25 mouse cellular contexts compared by ENCODE assay signal in genomic region chr12:31228878-31229277, GRCm38 (mm10). TPM values are rescaled to one million over a fixed set of nuclear protein-coding genes. Genes with fewer than 3 reads are reported as not detected.
DNase-seq lines count a peak whose midpoint lies in the region; ATAC-seq lines count a peak whose summit lies in the region.
"Had no signal": no experiment of that assay in that cellular context is flagged by ENCODE, and none has a peak within 500 bp of the region (broad histone marks: within the 10 kb centered on the region; RNA-seq: fewer than 3 reads in every experiment).

No protein-coding gene starts in this region.

- intact Hi-C loops in heart, postnatal 25 days (cut with DNase I) = no loop called here
- intact Hi-C loops in left cerebral cortex, postnatal 14 days (cut with DNase I) = no loop called here

- WGBS in heart, embryonic 11.5 days (ENCODE audit: insufficient replicate concordance) = 31% methylated on average over 7 of the region's 7 CpGs
- WGBS in kidney, embryonic 14.5 days = 34% methylated on average over 7 of the region's 7 CpGs

- H3K27ac ChIP-seq in heart, embryonic 11.5 days (ENCODE audit: low read depth, low read length) = 0 out of 2 replicates have a peak overlapping the region, but pooled peaks have one; percentile 31
- peak overlapping the region; percentile 12; the same call in 1 of the 2 replicates for H3K27ac ChIP-seq in kidney, embryonic 14.5 days (ENCODE audit: low read depth, low read length)
- H3K27ac ChIP-seq: embryonic facial prominence, embryonic 12.5 days; forebrain, embryonic 15.5 days; hindbrain, embryonic 13.5 days; macrophage; midbrain, embryonic 12.5 days had no signal

- no peak overlapping the region for H3K4me3 ChIP-seq in heart, embryonic 11.5 days (ENCODE audit: low read depth, low read length)
- no peak overlapping the region for H3K4me3 ChIP-seq in kidney, embryonic 14.5 days (ENCODE audit: low read length)
- H3K4me3 ChIP-seq: embryonic facial prominence, embryonic 12.5 days; forebrain, embryonic 15.5 days; hindbrain, embryonic 13.5 days; midbrain, embryonic 12.5 days had no signal

- H3K4me2 ChIP-seq in heart, embryonic 11.5 days = no peak overlapping the region
- H3K4me2 ChIP-seq in kidney, embryonic 14.5 days (replicated peaks; ENCODE audit: low read depth, low read length) = no peak overlapping the region
- H3K4me2 ChIP-seq: embryonic facial prominence, embryonic 12.5 days; forebrain, embryonic 15.5 days; hindbrain, embryonic 13.5 days; midbrain, embryonic 12.5 days had no signal

- H3K36me3 ChIP-seq in heart, embryonic 11.5 days (ENCODE audit: control insufficient read depth, insufficient read depth, low read length) = no peaks in the 10 kb centered on the region
- H3K36me3 ChIP-seq in kidney, embryonic 14.5 days (ENCODE audit: control insufficient read depth, insufficient read depth, low read length) = no peaks in the 10 kb centered on the region
- H3K36me3 ChIP-seq: embryonic facial prominence, embryonic 12.5 days; forebrain, embryonic 15.5 days; hindbrain, embryonic 13.5 days; midbrain, embryonic 12.5 days had no signal

- no peak for DNase-seq in heart, postnatal 25 days (ENCODE audit: low spot score)
- no peak for DNase-seq in kidney, adult 18-20 months
- DNase-seq in urinary bladder, postnatal 14 days (ENCODE audit: low spot score) = peak; percentile 41
- no peak for DNase-seq in urinary bladder, postnatal 36 days (ENCODE audit: low spot score in 2 of 2)
- no peak for DNase-seq in left cerebral cortex, postnatal 14 days (ENCODE audit: low spot score in 2 of 2)
- DNase-seq: adrenal gland, postnatal 10 days; cerebellum, adult 11-12 months; cerebellum, postnatal 25 days; gastrocnemius, postnatal 36 days; kidney, adult 2 months; lung, adult 18-20 months; right cerebral cortex, postnatal 25 days; thymus, postnatal 25 days had no signal

- H3K9me3 ChIP-seq in heart, embryonic 11.5 days (replicated peaks; ENCODE audit: control insufficient read depth, low read length) = no peaks in the 10 kb centered on the region
- no peaks in the 10 kb centered on the region for H3K9me3 ChIP-seq in kidney, embryonic 14.5 days (ENCODE audit: control insufficient read depth, low read length)
- H3K9me3 ChIP-seq: embryonic facial prominence, embryonic 12.5 days; forebrain, embryonic 15.5 days; hindbrain, embryonic 13.5 days; midbrain, embryonic 12.5 days had no signal

- no peaks in the 10 kb centered on the region for H3K27me3 ChIP-seq in heart, embryonic 11.5 days (ENCODE audit: control insufficient read depth, insufficient read depth, low read length)
- no peaks in the 10 kb centered on the region for H3K27me3 ChIP-seq in kidney, embryonic 14.5 days (ENCODE audit: control insufficient read depth, insufficient read depth, low read length)
- H3K27me3 ChIP-seq: embryonic facial prominence, embryonic 12.5 days; forebrain, embryonic 15.5 days; hindbrain, embryonic 13.5 days; midbrain, embryonic 12.5 days had no signal

- H3K4me1 ChIP-seq in heart, embryonic 11.5 days (ENCODE audit: control insufficient read depth, insufficient read depth, low read length) = peaks cover 7% of the 10 kb centered on the region
- peaks cover 8% of the 10 kb centered on the region for H3K4me1 ChIP-seq in kidney, embryonic 14.5 days (ENCODE audit: control insufficient read depth, insufficient read depth, low read length)
- H3K4me1 ChIP-seq: forebrain, embryonic 15.5 days; hindbrain, embryonic 13.5 days; midbrain, embryonic 12.5 days had no signal

- no peak for ATAC-seq in heart, embryonic 11.5 days (replicated peaks; ENCODE audit: insufficient number of reproducible peaks, low FRiP score, low TSS enrichment)
- no peak for ATAC-seq in kidney, embryonic 14.5 days (ENCODE audit: low FRiP score, low TSS enrichment)
- ATAC-seq: forebrain, embryonic 15.5 days had no signal

- H3K9ac ChIP-seq in heart, embryonic 11.5 days (ENCODE audit: low read depth, low read length) = no peak overlapping the region
- no peak overlapping the region for H3K9ac ChIP-seq in kidney, embryonic 14.5 days (ENCODE audit: low read depth, low read length)
- H3K9ac ChIP-seq: embryonic facial prominence, embryonic 12.5 days; forebrain, embryonic 15.5 days; hindbrain, embryonic 13.5 days; midbrain, embryonic 12.5 days had no signal

RNA-seq across cellular contexts. Expression of gene Gm6993, which starts 11.7 kb away (rescaled TPM):
- not detected in 2 replicates for polyA plus RNA-seq in heart, embryonic 11.5 days (2014; fragmentation: Nextera tagmentation; extraction: Ambion mirVana)
- total RNA-seq in heart, postnatal 25 days (2021) = not detected
- polyA plus RNA-seq in kidney, embryonic 14.5 days (2014; fragmentation: Nextera tagmentation; extraction: Ambion mirVana) = not detected in 2 replicates
- not detected for total RNA-seq in left cerebral cortex, postnatal 14 days (2021)
- total RNA-seq: adrenal gland, postnatal 10 days; gastrocnemius, postnatal 36 days; layer of hippocampus, postnatal 10 days; left cerebral cortex, postnatal 10 days; liver, adult 2 months had no signal
- polyA plus RNA-seq: embryonic facial prominence, embryonic 12.5 days; forebrain, embryonic 15.5 days; hindbrain, embryonic 13.5 days; kidney, adult 2 months; liver, adult 2 months; macrophage; midbrain, embryonic 12.5 days; neural tube, embryonic 14.5 days; testis, adult 2 months had no signal

RNA-seq across cellular contexts. Expression of gene Lamb1, which starts 36.2 kb away (rescaled TPM):
- polyA plus RNA-seq in heart, embryonic 11.5 days (2014; fragmentation: Nextera tagmentation; extraction: Ambion mirVana) = 67.4 and 92.3 TPM in 2 replicates
- total RNA-seq in heart, postnatal 25 days (2021) = 10 to 100 TPM; 87.5 to 89.2 TPM
- polyA plus RNA-seq in kidney, embryonic 14.5 days (2014; fragmentation: Nextera tagmentation; extraction: Ambion mirVana) = 65.2 and 121 TPM in 2 replicates
- 10 to 100 TPM; 26.2 to 28.1 TPM for total RNA-seq in left cerebral cortex, postnatal 14 days (2021)
